Mouse (Mus musculus) neural tube, embryonic 12.5 days (tissue): ENCODE results near the gene Ryr3. TPM values are rescaled to one million over a fixed set of nuclear protein-coding genes. Genes with fewer than 3 reads are reported as not detected.

ENCODE experiments used
- ATAC-seq: fragments of 200-750 bp; cut with Nextera tagmentation; 2 replicates; pipeline ENCODE4 v1.8.0; 2017; ENCODE audit warnings: low read depth, mild to moderate bottlenecking, moderate TSS enrichment, moderate library complexity; ENCODE audit not compliant: low FRiP score
- H3K27ac ChIP-seq: fragments of 300-500 bp; sonication (generic); 2 replicates; pipeline ENCODE4 v1.5.1; 2016
- H3K27me3 ChIP-seq: fragments of 300-500 bp; sonication (generic); replicated peaks from 2 replicates; pipeline ENCODE4 v1.6.1; 2016; ENCODE audit warnings: mild to moderate bottlenecking
- H3K36me3 ChIP-seq: fragments of 300-500 bp; sonication (generic); 2 replicates; pipeline ENCODE4 v1.6.1; 2016; ENCODE audit warnings: mild to moderate bottlenecking
- H3K4me1 ChIP-seq: fragments of 300-500 bp; sonication (generic); 2 replicates; pipeline ENCODE4 v1.6.1; 2016
- H3K4me2 ChIP-seq: fragments of 300-500 bp; sonication (generic); replicated peaks from 2 replicates; pipeline ENCODE4 v1.6.1; 2016; ENCODE audit warnings: mild to moderate bottlenecking
- H3K4me3 ChIP-seq: fragments of 300-500 bp; sonication (generic); 2 replicates; pipeline ENCODE4 v1.5.1; 2016
- H3K9ac ChIP-seq: fragments of 300-500 bp; sonication (generic); 2 replicates; pipeline ENCODE4 v1.6.1; 2016; ENCODE audit warnings: mild to moderate bottlenecking
- H3K9me3 ChIP-seq: fragments of 300-500 bp; sonication (generic); 2 replicates; pipeline ENCODE4 v1.6.1; 2016; ENCODE audit warnings: mild to moderate bottlenecking
- WGBS: fragments of 180-500 bp; shearing (Covaris S2); methylation state at CpG from one replicate; pipeline ENCODE4 v1.1.7; 2016; 5-methylcytosine and 5-hydroxymethylcytosine counted together
- polyA plus RNA-seq: library from polyadenylated mRNA; unstranded; fragments of >200 nt; fragmentation: Nextera tagmentation; extraction: Ambion mirVana; gene quantifications from 2 replicates; pipeline ENCODE4 v1.2.1, GENCODE M21; 2016

Ryr3 gene
- polyA plus RNA-seq, 1 experiment from 2014 or later: 0.95 TPM

GRCm38 (mm10) chr2:112881805-112882204, 335.1 kb downstream of the Ryr3 start:
- Histone ChIP-seq H3K9me3 (no peaks in the 10 kb centered on the region), H3K27ac (no peak overlapping the region), H3K9ac (no peak overlapping the region), H3K4me1 (no peaks in the 10 kb centered on the region), H3K4me2 (no peak overlapping the region), H3K36me3 (no peaks in the 10 kb centered on the region), H3K4me3 (no peak overlapping the region), H3K27me3 (no peaks in the 10 kb centered on the region)
- WGBS: 90% methylated on average over 2 of the region's 2 CpGs
- ATAC-seq: no peak

- H3K36me3 ChIP-seq: no peaks in the 10 kb centered on the region
- no peak overlapping the region for H3K9ac ChIP-seq
- H3K4me3 ChIP-seq: no peak overlapping the region
- H3K4me2 ChIP-seq: no peak overlapping the region
- 83% methylated on average over 1 of the region's 1 CpGs for WGBS
- no peaks in the 10 kb centered on the region for H3K4me1 ChIP-seq
- H3K27ac ChIP-seq: no peak overlapping the region
- H3K9me3 ChIP-seq: no peaks in the 10 kb centered on the region
- H3K27me3 ChIP-seq: no peaks in the 10 kb centered on the region
- no peak for ATAC-seq
Observed at GRCm38 (mm10) chr2:112881376-112881775, 335.5 kb downstream of the Ryr3 start.

GRCm38 (mm10) chr2:112877404-112877803, 339.5 kb downstream of the Ryr3 start:
- 82% methylated on average over 3 of the region's 3 CpGs for WGBS
- Histone ChIP-seq H3K36me3 (no peaks in the 10 kb centered on the region), H3K4me2 (no peak overlapping the region), H3K27me3 (no peaks in the 10 kb centered on the region), H3K9ac (no peak overlapping the region), H3K4me1 (no peaks in the 10 kb centered on the region), H3K27ac (no peak overlapping the region), H3K9me3 (no peaks in the 10 kb centered on the region), H3K4me3 (no peak overlapping the region)
- ATAC-seq: no peak

GRCm38 (mm10) chr2:112866043-112866551, 350.8 kb downstream of the Ryr3 start:
- peaks cover 3% of the 10 kb centered on the region; the same call in 1 of the 2 replicates for H3K4me1 ChIP-seq
- H3K9ac ChIP-seq: no peak overlapping the region
- no peak overlapping the region for H3K4me3 ChIP-seq
- no peaks in the 10 kb centered on the region for H3K9me3 ChIP-seq
- 0 out of 2 replicates have a peak, but pooled peaks have one; percentile 56 for ATAC-seq
- no peak overlapping the region for H3K4me2 ChIP-seq
- H3K27ac ChIP-seq: no peak overlapping the region
- no peaks in the 10 kb centered on the region for H3K27me3 ChIP-seq
- H3K36me3 ChIP-seq: no peaks in the 10 kb centered on the region
- 42% methylated on average over 2 of the region's 2 CpGs for WGBS

- Histone ChIP-seq H3K4me3 (no peak overlapping the region), H3K9ac (no peak overlapping the region), H3K36me3 (no peaks in the 10 kb centered on the region), H3K27ac (no peak overlapping the region), H3K27me3 (no peaks in the 10 kb centered on the region), H3K4me2 (no peak overlapping the region), H3K4me1 (0 out of 2 replicates have a peak, but pooled peaks cover 3% of the 10 kb centered on the region), H3K9me3 (no peaks in the 10 kb centered on the region)
- WGBS: 94% methylated on average over 4 of the region's 4 CpGs
- no peak for ATAC-seq
Observed at GRCm38 (mm10) chr2:112861792-112862191, 355.1 kb downstream of the Ryr3 start.

- Histone ChIP-seq H3K27me3 (no peaks in the 10 kb centered on the region), H3K36me3 (no peaks in the 10 kb centered on the region), H3K9me3 (no peaks in the 10 kb centered on the region), H3K4me2 (no peak overlapping the region), H3K27ac (no peak overlapping the region), H3K9ac (no peak overlapping the region), H3K4me1 (no peaks in the 10 kb centered on the region), H3K4me3 (no peak overlapping the region)
- ATAC-seq: no peak
- 43% methylated on average over 4 of the region's 4 CpGs for WGBS
Observed at GRCm38 (mm10) chr2:112845583-112846512, 371.0 kb downstream of the Ryr3 start.

- H3K4me2 ChIP-seq: no peak overlapping the region
- no peak overlapping the region for H3K27ac ChIP-seq
- no peaks in the 10 kb centered on the region for H3K4me1 ChIP-seq
- no peaks in the 10 kb centered on the region for H3K9me3 ChIP-seq
- no peaks in the 10 kb centered on the region for H3K36me3 ChIP-seq
- H3K27me3 ChIP-seq: no peaks in the 10 kb centered on the region
- ATAC-seq: no peak
- no peak overlapping the region for H3K9ac ChIP-seq
- H3K4me3 ChIP-seq: no peak overlapping the region
- 38% methylated on average over 3 of the region's 3 CpGs for WGBS
Observed at GRCm38 (mm10) chr2:112842877-112843276, 374.0 kb downstream of the Ryr3 start.

GRCm38 (mm10) chr2:112831423-112832305, 385.2 kb downstream of the Ryr3 start:
- H3K9ac ChIP-seq: no peak overlapping the region
- H3K27me3 ChIP-seq: no peaks in the 10 kb centered on the region
- H3K4me1 ChIP-seq: peaks cover 5% of the 10 kb centered on the region
- ATAC-seq: no peak
- no peak overlapping the region for H3K27ac ChIP-seq
- no peak overlapping the region for H3K4me3 ChIP-seq
- WGBS: 38% methylated on average over 4 of the region's 4 CpGs
- H3K9me3 ChIP-seq: no peaks in the 10 kb centered on the region
- H3K36me3 ChIP-seq: no peaks in the 10 kb centered on the region
- no peak overlapping the region for H3K4me2 ChIP-seq

GRCm38 (mm10) chr2:112826571-112826970, 390.3 kb downstream of the Ryr3 start:
- Histone ChIP-seq H3K4me2 (no peak overlapping the region), H3K4me3 (no peak overlapping the region), H3K36me3 (no peaks in the 10 kb centered on the region), H3K9me3 (no peaks in the 10 kb centered on the region), H3K4me1 (0 out of 2 replicates have a peak, but pooled peaks cover under 1% of the 10 kb centered on the region), H3K27ac (no peak overlapping the region), H3K9ac (no peak overlapping the region), H3K27me3 (no peaks in the 10 kb centered on the region)
- ATAC-seq: no peak
- WGBS: 43% methylated on average over 4 of the region's 4 CpGs

- 41% methylated on average over 3 of the region's 3 CpGs for WGBS
- no peaks in the 10 kb centered on the region for H3K9me3 ChIP-seq
- no peak for ATAC-seq
- H3K27ac ChIP-seq: no peak overlapping the region
- no peak overlapping the region for H3K4me3 ChIP-seq
- H3K4me2 ChIP-seq: no peak overlapping the region
- H3K9ac ChIP-seq: no peak overlapping the region
- H3K4me1 ChIP-seq: 0 out of 2 replicates have a peak, but pooled peaks cover 2% of the 10 kb centered on the region
- H3K36me3 ChIP-seq: no peaks in the 10 kb centered on the region
- no peaks in the 10 kb centered on the region for H3K27me3 ChIP-seq
Observed at GRCm38 (mm10) chr2:112822721-112823120, 394.2 kb downstream of the Ryr3 start.

GRCm38 (mm10) chr2:112819059-112819458, 397.8 kb downstream of the Ryr3 start:
- H3K27ac ChIP-seq: no peak overlapping the region
- no peaks in the 10 kb centered on the region for H3K27me3 ChIP-seq
- H3K9ac ChIP-seq: no peak overlapping the region
- H3K4me3 ChIP-seq: no peak overlapping the region
- H3K4me2 ChIP-seq: no peak overlapping the region
- no peaks in the 10 kb centered on the region for H3K9me3 ChIP-seq
- 0 out of 2 replicates have a peak, but pooled peaks cover 2% of the 10 kb centered on the region for H3K4me1 ChIP-seq
- H3K36me3 ChIP-seq: no peaks in the 10 kb centered on the region
- ATAC-seq: no peak
- WGBS: 51% methylated on average over 2 of the region's 2 CpGs

GRCm38 (mm10) chr2:112816976-112817375, 399.9 kb downstream of the Ryr3 start:
- Histone ChIP-seq H3K36me3 (no peaks in the 10 kb centered on the region), H3K4me2 (no peak overlapping the region), H3K4me3 (no peak overlapping the region), H3K9ac (no peak overlapping the region), H3K9me3 (no peaks in the 10 kb centered on the region), H3K4me1 (0 out of 2 replicates have a peak, but pooled peaks cover 2% of the 10 kb centered on the region), H3K27me3 (no peaks in the 10 kb centered on the region), H3K27ac (no peak overlapping the region)
- 35% methylated on average over 3 of the region's 3 CpGs for WGBS
- ATAC-seq: no peak
